Mouse (Mus musculus) left cerebral cortex, adult 2 months (tissue): ENCODE results near the gene Epb42. TPM values are rescaled to one million over a fixed set of nuclear protein-coding genes. Genes with fewer than 3 reads are reported as not detected.

ENCODE experiments used
- DNase-seq, 2 experiments: peaks; one replicate each; pipeline ENCODE4 v3.0.0; 2021 to 2022; ENCODE audit warnings: low spot score in 2 of 2, mixed read lengths in 1 of 2; ENCODE audit errors: extremely low spot score in 1 of 2
- H3K27ac ChIP-seq: fragments of 200-600 bp; 2 replicates; pipeline ENCODE4 v1.8.1; 2022
- H3K4me3 ChIP-seq: fragments of 200-600 bp; 2 replicates; pipeline ENCODE4 v1.8.1; 2022
- CTCF ChIP-seq: fragments of 200-600 bp; IDR thresholded peaks from 2 replicates; pipeline ENCODE4 v1.8.1; 2022; ENCODE audit warnings: antibody characterized with exemption, mild to moderate bottlenecking, moderate library complexity
- intact Hi-C: fragments of 180-260 bp; cut with DNase I; formaldehyde crosslinking; loops from one replicate; pipeline ENCODE4 v1.15.1; 2025
- long read RNA-seq, 2 experiments: library from polyadenylated mRNA; stranded (forward); transcript quantifications; one replicate each; pipeline ENCODE4 v2.0.0; 2021; ENCODE audit warnings: borderline mapping rate in 2 of 2
- total RNA-seq, 2 experiments: library from RNA; stranded (reverse); gene quantifications; 2 replicates each; pipeline ENCODE4 v1.2.3; 2021

Epb42 gene
- total RNA-seq: not detected
- long read RNA-seq, experiment 1: 0 reads
- long read RNA-seq, experiment 2: 0 reads

DNA sequence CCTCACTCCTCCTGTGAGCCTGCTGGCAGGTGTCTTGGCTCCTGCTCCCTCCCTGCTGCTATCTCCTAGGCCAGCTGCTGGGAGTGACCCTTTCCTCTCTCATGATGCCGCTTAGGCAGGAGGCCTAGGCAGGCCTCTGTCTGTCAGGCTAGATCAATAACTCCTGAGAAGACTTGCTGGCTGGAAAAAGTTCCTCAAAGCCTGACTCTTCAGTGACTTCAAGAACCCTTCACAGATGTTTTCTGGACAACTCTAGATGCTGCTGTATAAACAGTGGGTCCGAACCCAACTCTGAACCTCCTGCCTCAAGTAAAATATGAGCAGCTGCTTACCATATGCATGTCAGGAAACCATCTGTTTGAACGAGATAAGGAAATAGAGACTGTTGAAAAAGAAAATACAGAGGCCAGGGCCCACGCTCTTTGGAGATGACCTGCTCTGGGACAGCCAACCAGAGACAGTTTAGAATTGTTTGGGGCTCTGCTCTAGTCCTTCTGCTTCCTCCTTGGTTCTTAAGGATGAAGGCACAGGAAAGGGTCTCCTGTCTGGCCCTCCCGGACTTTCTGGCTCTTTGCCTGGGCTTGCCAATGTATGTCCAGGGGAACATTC lies at the start of gene Epb42:
Epb42 (minus strand) TSS at position 340 of the 609 bp plus-strand sequence.
- DNase-seq: no peak
- no peak for TF ChIP-seq CTCF
- H3K27ac ChIP-seq: no peak within 1 kb of the TSS
- intact Hi-C loops: no loop called here
- H3K4me3 ChIP-seq: no peak within 1 kb of the TSS

DNA sequence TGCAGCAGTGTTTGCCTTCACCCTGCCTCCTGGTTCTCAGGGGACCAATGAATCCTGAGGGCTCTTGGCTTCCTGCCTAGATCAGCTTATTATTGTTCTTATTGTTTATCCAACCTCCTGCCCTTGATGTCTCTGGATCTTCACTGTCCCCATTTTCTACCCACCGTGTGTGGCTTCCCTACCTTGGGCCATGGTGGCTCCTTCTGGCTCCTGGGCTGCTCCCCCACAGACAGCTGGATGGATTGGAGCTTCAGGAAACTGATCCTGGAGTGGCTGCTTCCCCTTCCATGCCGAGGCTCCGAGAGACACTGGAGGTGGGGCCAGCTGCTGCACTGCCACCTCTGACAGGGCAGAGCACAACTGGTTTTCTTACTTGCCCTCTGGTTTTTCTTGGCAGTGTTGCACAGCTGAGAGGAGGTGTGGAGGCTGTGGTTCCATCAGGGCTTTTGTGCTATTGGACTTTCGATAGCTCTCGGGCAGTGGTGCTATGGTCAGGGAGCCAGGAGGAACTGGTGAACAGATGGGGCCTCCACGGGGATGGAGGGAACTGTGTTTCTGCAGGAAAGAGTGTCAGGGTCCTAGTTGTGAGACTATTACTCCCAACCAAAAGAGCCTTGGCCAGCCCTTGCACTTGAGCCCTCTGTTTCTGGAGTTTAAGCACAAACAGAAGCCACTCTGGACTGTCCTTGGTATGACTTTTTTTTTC lies 48.8 kb upstream of the Epb42 start, which contains the start of gene Tgm5:
Tgm5 (minus strand) TSS at position 362 of the 706 bp plus-strand sequence.
- no peak for TF ChIP-seq CTCF
- H3K4me3 ChIP-seq: no peak within 1 kb of the TSS
- intact Hi-C loops: no loop called here

DNA sequence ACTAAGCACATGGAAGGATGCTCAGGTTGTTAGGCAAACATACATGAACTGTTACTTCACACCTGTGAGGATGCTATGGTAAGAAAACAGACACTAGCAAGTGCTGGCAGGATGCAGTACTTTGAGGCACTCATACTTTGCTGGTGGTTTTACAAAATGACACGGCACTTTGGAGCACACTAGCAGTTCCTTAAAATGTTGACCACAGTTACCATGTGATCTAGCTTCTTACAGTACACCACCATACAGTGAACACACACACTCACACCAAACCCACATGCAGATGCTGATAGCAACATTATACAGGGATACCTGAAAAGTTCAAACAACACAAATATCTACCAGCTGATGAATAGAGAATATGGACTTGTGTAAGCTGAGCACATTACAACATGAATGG lies 45.8 kb upstream of the Epb42 start:
- Histone ChIP-seq H3K4me3 (no peak overlapping the region), H3K27ac (no peak overlapping the region)
- DNase-seq: no peak
- TF ChIP-seq CTCF: no peak
- intact Hi-C loops: no loop called here

More for the DNA sequence above, 48.8 kb upstream of the Epb42 start, which contains the start of gene Tgm5:
- H3K27ac ChIP-seq: no peak within 1 kb of the TSS
- DNase-seq: no peak

DNA sequence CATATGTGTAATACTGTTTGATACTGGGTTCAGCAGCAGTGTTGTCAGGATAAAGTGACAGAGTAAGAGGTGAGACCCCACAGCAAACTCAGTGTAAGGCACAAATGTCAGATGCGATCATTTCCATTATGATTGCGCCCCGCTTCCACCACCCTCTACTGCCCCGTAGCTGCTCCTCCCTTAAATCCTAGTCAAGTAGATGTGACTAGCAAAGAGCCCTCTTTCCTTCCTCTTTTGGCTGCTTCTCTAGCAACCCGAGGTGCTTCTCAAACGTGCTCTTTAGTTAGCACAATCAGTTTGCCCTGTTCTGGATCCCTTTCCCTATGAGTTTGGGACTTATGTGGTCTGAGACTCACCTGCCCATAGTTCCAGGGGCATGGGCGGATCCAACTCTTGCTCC lies 37.9 kb upstream of the Epb42 start:
- no peak for TF ChIP-seq CTCF
- no peak for DNase-seq
- intact Hi-C loops: no loop called here
- no peak overlapping the region for H3K27ac ChIP-seq
- no peak overlapping the region for H3K4me3 ChIP-seq

DNA sequence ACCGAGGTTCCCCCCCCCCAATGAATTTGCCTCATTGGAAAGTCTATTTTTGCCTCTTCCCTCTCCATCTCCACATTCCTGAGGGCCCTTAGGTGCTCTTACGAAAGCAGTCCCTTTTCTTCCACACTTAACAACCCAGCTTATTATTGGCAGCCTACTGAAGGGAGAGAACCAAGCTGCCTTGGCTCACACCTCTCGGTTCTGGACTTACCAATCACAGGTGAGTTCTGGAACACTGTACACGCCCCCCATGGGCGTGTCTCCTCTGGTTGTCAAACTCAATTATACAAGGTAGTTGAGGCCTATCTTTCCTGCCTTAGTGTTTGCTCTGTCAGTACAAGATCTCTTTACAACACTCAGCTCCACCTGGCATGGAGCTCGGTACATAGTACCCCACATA lies 35.0 kb upstream of the Epb42 start:
- TF ChIP-seq CTCF: no peak
- H3K4me3 ChIP-seq: no peak overlapping the region
- H3K27ac ChIP-seq: no peak overlapping the region
- intact Hi-C loops: no loop called here
- no peak for DNase-seq

DNA sequence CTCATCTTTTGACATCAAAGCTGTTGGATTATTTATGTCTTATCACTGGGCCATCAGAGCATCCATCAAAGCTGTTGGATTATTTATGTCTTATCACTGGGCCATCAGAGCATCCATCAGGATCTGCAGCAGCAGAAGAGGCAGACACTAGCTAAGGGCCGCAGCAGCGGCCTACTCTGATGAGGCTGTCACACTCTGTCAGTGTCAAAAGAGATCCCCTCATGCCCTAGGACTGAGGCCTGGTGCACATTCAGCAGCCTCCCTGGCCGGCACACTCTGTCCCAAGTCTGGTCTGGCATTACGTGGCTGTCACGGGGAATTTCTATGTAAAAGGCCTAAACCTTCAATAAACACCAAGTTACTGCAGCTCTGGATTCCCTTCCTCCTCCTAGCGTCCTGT lies 32.6 kb upstream of the Epb42 start:
- no peak for DNase-seq
- no peak overlapping the region for H3K4me3 ChIP-seq
- no peak for TF ChIP-seq CTCF
- no peak overlapping the region for H3K27ac ChIP-seq
- intact Hi-C loops: no loop called here

DNA sequence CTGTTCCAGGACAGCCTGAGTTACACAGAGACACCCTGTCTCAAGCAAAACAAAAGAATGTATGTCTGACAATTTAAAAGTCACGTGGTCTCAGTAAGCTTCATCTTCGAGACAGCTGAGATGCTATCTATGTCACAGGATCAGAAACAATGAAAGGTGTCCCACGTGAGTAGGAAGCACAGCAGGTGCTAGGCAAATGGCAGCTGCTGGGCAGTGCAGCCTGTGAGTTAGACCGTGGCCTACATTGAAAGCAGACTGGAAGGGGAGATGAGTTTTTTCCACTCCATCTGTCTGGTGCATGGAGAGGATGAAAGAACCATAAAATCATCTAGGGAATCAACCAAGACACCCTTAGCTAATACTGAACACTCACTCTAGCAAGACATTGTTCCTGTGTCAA lies 30.2 kb upstream of the Epb42 start:
- Histone ChIP-seq H3K4me3 (no peak overlapping the region), H3K27ac (no peak overlapping the region)
- intact Hi-C loops: no loop called here
- no peak for DNase-seq
- TF ChIP-seq CTCF: no peak

DNA sequence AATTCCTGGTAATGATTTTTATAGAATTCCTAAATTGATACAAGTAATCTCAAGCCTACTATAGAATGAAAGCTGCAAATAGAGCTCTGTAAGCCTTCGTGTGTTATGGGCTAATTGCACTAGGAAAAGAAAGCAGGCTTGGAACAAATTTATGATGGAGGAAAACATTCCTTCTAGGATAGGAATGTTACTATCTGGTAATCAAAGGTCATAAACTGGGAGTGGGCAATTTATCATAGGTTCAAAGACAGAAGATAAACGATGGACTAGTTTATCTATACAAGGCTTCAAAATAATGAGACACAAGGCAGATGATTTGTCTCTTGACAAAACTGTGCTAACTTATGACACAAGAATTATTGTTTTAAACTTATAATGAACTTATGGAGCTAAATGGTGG lies 24.4 kb upstream of the Epb42 start:
- H3K27ac ChIP-seq: no peak overlapping the region
- DNase-seq: no peak
- no peak for TF ChIP-seq CTCF
- intact Hi-C loops: no loop called here
- no peak overlapping the region for H3K4me3 ChIP-seq

DNA sequence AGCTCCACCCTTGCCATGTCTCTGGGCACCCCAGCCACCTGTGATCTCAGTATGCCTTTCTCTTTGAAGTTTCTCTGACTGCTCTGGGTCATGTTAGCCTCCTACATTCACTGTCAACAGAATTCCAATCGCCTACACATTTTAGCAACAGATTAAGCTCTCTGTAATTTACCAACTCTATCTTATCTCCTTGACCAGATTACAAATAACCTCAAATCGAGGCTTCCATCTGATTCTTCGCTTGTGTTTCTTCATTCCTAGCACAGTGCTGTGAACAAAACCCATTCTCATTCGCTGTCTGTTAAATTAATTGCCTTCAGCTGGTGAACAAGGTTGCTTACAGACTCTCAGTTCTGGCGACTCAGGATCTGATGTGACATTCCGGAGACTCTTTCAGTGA lies 21.1 kb upstream of the Epb42 start:
- TF ChIP-seq CTCF: no peak
- no peak overlapping the region for H3K4me3 ChIP-seq
- intact Hi-C loops: no loop called here
- DNase-seq: no peak
- no peak overlapping the region for H3K27ac ChIP-seq

DNA sequence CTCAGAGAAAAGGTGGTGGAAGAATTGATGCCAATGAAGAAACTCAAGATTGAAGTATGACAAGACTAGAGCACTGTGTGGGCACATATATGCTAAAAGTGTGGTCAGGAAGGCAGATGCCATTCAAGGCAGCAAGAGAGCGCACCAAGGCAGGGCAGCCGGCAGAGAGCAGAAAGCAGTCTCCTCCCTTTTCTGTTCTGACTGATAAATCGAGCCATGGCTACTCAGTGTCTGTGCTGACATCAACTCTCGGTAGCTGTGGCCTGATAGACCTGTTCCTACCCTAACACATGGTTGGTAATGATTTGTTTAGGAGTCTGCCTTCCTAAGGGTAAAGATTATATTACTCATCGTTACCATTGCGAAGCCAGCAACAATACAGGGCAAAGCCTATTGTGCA lies 19.0 kb upstream of the Epb42 start:
- no peak for TF ChIP-seq CTCF
- DNase-seq: no peak
- H3K27ac ChIP-seq: no peak overlapping the region
- intact Hi-C loops: no loop called here
- H3K4me3 ChIP-seq: no peak overlapping the region

DNA sequence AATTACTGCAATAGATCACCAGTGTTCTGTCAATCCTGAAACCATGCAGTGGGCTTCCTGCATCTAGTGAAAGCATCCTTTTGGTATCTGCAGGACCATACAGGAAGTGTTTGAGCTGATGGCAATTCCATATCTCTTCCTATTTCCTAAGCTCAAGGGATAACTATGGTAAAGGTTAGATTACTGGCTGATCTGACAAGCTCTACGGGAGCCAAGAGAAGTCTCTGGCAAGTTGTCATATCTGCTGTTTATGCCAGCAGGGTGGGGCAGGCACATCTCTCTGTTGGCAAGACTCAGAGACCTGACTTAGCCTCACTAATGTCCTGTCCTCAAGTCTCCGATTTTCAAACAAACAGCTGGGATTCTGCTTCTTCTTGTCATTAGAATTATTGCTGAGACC lies 17.2 kb upstream of the Epb42 start:
- no peak overlapping the region for H3K4me3 ChIP-seq
- intact Hi-C loops: no loop called here
- DNase-seq: no peak
- TF ChIP-seq CTCF: no peak
- H3K27ac ChIP-seq: no peak overlapping the region

DNA sequence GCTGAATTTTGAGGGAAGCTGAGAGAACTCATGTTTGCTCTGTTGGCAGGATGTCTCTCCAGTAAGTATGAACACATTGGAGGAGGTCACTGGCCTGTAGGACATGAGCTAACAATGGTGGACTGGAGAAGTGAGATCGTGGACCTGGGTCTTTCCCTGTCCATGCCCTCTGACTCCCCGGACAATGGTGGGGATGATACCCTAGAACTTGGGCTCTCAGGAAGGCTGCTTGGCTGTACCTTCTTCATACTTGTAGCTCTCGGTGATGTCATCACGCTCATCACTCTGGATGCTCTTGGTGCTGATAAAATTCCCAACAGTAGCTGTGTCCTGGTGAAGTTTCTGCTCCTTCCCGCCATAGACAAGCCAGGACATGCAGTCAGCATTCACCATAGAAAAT lies 15.3 kb upstream of the Epb42 start:
- no peak for TF ChIP-seq CTCF
- Histone ChIP-seq H3K27ac (no peak overlapping the region), H3K4me3 (no peak overlapping the region)
- intact Hi-C loops: no loop called here
- no peak for DNase-seq

DNA sequence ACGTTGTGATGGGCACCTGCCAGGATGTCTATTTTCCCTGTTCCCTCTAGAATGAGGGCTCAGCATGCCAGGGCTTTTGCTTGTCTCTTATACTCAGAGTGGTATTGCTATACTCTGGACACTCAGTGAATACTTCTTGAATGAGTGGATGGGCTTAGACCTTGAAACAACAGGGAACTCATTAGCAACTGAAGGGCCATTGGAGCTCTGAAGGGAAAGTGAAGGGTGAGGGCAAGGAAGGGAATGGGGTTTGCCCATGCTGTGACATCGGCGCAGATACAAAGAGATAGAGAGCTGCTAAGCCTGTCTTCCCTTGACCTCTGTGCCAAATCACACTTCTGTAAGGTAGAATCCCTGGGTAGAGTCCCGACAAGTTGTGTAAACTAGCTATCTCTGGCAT lies 8.8 kb upstream of the Epb42 start:
- no peak overlapping the region for H3K27ac ChIP-seq
- DNase-seq: no peak
- TF ChIP-seq CTCF: no peak
- intact Hi-C loops: loop anchor here (10.0 kb wide), 1 partner anchor 349 kb away; no protein-coding TSS in a partner anchor
- H3K4me3 ChIP-seq: no peak overlapping the region
